Mouse (Mus musculus) forebrain, embryonic 16.5 days (tissue): ENCODE measurements around the gene Rhox2c. TPM values are rescaled to one million over a fixed set of nuclear protein-coding genes. Genes with fewer than 3 reads are reported as not detected.
"Not testable (repeated sequence)": the region's sequence is repeated elsewhere in the genome, so short reads cannot be mapped to it uniquely, and the experiment has no call there.

Source experiments
- ATAC-seq: fragments of 200-750 bp; cut with Nextera tagmentation; 2 replicates; pipeline ENCODE4 v1.8.0; 2017; ENCODE audit warnings: mild to moderate bottlenecking, moderate library complexity
- H3K27ac ChIP-seq: fragments of 300-500 bp; sonication (generic); 2 replicates; pipeline ENCODE4 v1.5.1; 2014; ENCODE audit warnings: low read length, control low read depth
- H3K27me3 ChIP-seq: fragments of 300-500 bp; sonication (generic); replicated peaks from 2 replicates; pipeline ENCODE4 v1.6.1; 2014; ENCODE audit warnings: low read length; ENCODE audit not compliant: control insufficient read depth, insufficient read depth
- H3K36me3 ChIP-seq: fragments of 300-500 bp; sonication (generic); 2 replicates; pipeline ENCODE4 v1.6.1; 2014; ENCODE audit not compliant: control insufficient read depth, insufficient read depth
- H3K4me1 ChIP-seq: fragments of 300-500 bp; sonication (generic); replicated peaks from 2 replicates; pipeline ENCODE4 v1.6.1; 2014; ENCODE audit warnings: low read length; ENCODE audit not compliant: control insufficient read depth, insufficient read depth
- H3K4me2 ChIP-seq: fragments of 300-500 bp; sonication (generic); 2 replicates; pipeline ENCODE4 v1.6.1; 2014; ENCODE audit warnings: mild to moderate bottlenecking, low read length, control low read depth
- H3K4me3 ChIP-seq: fragments of 300-500 bp; sonication (generic); replicated peaks from 2 replicates; pipeline ENCODE4 v1.5.1; 2014; ENCODE audit warnings: mild to moderate bottlenecking, low read length, control low read depth
- H3K9ac ChIP-seq: fragments of 300-500 bp; sonication (generic); replicated peaks from 2 replicates; pipeline ENCODE4 v1.6.1; 2014; ENCODE audit warnings: low read depth, low read length, control low read depth
- H3K9me3 ChIP-seq: fragments of 300-500 bp; sonication (generic); 2 replicates; pipeline ENCODE4 v1.6.1; 2016; ENCODE audit warnings: low read length; ENCODE audit not compliant: control insufficient read depth
- WGBS: fragments of 180-500 bp; shearing (Covaris S2); extraction: QIAGEN DNeasy Blood & Tissue Kit; methylation state at CpG from one replicate; pipeline ENCODE4 v1.1.7; 2014; 5-methylcytosine and 5-hydroxymethylcytosine counted together
- polyA plus RNA-seq: library from polyadenylated mRNA; unstranded; fragments of >200 nt; fragmentation: Nextera tagmentation; extraction: Ambion mirVana; gene quantifications from 2 replicates; pipeline ENCODE4 v1.2.1, GENCODE M21; 2015

The Rhox2c gene
- not detected in 2 replicates for polyA plus RNA-seq

DNA sequence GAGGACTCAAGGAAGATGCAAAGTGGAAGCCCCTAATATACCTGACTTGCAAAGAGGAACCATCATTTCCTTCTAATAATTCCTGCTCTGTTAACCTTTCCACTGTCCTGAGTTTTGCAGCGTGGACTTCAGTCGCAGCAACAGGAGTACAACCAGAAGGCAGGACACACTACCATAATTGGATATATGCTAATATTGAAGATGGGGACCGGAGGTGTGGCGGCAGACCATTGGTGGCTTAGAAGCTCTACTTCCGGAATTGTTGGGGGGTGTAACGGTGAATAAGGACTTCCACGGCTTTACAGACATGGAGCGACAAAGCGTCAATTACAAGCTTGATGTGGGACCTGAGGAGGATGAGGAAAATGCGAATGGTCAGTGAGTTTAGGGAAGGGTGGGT is at the start of gene Rhox2c:
TSS of gene Rhox2c (plus strand) at position 301 of the 400 bp plus-strand sequence.
- H3K27me3 ChIP-seq, H3K4me3 ChIP-seq, H3K27ac ChIP-seq, H3K9ac ChIP-seq, H3K4me2 ChIP-seq, ATAC-seq, H3K4me1 ChIP-seq, H3K9me3 ChIP-seq, H3K36me3 ChIP-seq: not testable (repeated sequence)
- WGBS: 89% methylated on average over 4 of the region's 10 CpGs

DNA sequence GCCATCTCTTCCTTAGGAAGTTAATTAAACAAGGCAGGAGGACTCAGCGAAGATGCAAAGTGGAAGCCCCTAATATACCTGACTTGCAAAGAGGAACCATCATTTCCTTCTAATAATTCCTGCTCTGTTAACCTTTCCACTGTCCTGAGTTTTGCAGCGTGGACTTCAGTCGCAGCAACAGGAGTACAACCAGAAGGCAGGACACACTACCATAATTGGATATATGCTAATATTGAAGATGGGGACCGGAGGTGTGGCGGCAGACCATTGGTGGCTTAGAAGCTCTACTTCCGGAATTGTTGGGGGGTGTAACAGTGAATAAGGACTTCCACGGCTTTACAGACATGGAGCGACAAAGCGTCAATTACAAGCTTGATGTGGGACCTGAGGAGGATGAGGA is 41.7 kb upstream of the Rhox2c start, which contains the start of gene Rhox2b:
TSS of gene Rhox2b (plus strand) at position 301 of the 400 bp plus-strand sequence.
- not testable (repeated sequence) for H3K4me2 ChIP-seq, ATAC-seq, H3K27me3 ChIP-seq, H3K9me3 ChIP-seq, H3K4me1 ChIP-seq, H3K4me3 ChIP-seq, H3K9ac ChIP-seq, H3K27ac ChIP-seq, H3K36me3 ChIP-seq
- WGBS: no CpG with 5 or more reads among the region's 9 CpGs

DNA sequence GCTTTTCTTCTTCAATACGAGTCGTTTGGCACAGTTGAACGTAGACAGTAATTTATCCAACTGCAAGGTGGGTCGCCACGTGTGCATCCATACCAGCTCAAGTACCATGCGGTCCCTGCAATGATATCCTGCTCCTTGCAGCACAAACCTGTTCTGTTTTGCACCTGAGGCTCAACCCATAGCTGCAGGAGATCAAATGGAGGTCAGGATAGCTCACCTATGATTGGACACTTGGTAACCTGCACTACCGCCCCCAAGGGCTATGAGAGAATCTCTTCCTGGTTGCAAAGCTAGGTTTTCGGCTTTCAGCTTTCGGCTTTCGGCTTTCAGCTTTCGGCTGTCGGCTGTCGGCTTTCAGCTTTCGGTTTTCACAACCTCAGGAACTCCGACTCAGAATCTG is 21.3 kb upstream of the Rhox2c start, which contains the start of gene Rhox4b:
TSS of gene Rhox4b (plus strand) at position 301 of the 400 bp plus-strand sequence.
- not testable (repeated sequence) for H3K9ac ChIP-seq, ATAC-seq, H3K4me2 ChIP-seq, H3K9me3 ChIP-seq, H3K27ac ChIP-seq, H3K36me3 ChIP-seq, H3K4me1 ChIP-seq, H3K4me3 ChIP-seq, H3K27me3 ChIP-seq
- 84% methylated on average over 14 of the region's 15 CpGs for WGBS

DNA sequence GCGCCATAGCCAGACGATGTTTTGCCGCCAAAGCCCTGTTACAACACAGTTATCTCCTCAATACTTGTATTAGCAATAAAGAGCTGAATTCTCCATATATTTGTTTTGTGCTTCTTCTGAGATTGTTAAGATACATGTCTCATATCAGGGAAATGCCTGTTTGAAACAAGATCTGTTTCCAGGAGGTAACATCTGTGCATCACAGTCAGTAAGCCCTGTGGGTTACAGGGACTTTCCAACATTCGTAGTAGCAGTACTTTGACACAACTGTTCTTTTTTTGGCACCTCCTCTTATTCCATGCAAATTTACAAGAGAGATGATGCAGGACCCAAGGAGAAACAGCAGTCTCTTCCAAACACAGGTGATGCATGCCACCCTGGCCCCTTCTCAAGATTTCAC is 4.8 kb downstream of the Rhox2c start, which contains the start of gene Rhox3c:
TSS of gene Rhox3c (plus strand) at position 301 of the 400 bp plus-strand sequence.
- WGBS: 95% methylated on average over 3 of the region's 4 CpGs
- not testable (repeated sequence) for H3K9ac ChIP-seq, H3K4me2 ChIP-seq, H3K9me3 ChIP-seq, ATAC-seq, H3K27me3 ChIP-seq, H3K4me1 ChIP-seq, H3K4me3 ChIP-seq, H3K36me3 ChIP-seq, H3K27ac ChIP-seq

DNA sequence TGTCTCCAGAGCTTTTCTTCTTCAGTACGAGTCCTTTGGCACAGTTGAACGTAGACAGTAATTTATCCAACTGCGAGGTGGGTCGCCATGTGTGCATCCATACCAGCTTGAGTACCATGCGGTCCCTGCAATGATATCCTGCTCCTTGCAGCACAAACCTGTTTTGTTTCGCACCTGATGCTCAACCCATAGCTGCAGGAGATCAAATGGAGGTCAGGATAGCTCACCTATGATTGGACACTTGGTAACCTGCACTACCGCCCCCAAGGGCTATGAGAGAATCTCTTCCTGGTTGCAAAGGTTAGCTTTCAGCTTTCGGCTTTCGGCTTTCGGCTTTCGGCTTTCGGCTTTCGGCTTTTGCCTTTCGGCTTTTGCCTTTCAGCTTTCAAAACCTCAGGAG is 26.6 kb downstream of the Rhox2c start, which contains the start of gene Rhox4c:
TSS of gene Rhox4c (plus strand) at position 301 of the 400 bp plus-strand sequence.
- not testable (repeated sequence) for H3K9ac ChIP-seq, H3K27ac ChIP-seq, H3K36me3 ChIP-seq, H3K4me2 ChIP-seq, H3K27me3 ChIP-seq, ATAC-seq, H3K9me3 ChIP-seq, H3K4me1 ChIP-seq, H3K4me3 ChIP-seq
- WGBS: 93% methylated on average over 14 of the region's 14 CpGs

DNA sequence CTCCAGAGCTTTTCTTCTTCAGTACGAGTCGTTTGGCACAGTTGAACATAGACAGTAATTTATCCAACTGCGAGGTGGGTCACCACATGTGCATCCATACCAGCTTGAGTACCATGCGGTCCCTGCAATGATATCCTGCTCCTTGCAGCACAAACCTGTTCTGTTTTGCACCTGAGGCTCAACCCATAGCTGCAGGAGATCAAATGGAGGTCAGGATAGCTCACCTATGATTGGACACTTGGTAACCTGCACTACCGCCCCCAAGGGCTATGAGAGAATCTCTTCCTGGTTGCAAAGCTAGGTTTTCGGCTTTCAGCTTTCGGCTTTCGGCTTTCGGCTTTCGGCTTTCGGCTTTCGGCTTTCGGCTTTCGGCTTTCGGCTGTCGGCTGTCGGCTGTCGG is 60.6 kb downstream of the Rhox2c start, which contains the start of gene Rhox4d:
TSS of gene Rhox4d (plus strand) at position 301 of the 400 bp plus-strand sequence.
- H3K27ac ChIP-seq, H3K9me3 ChIP-seq, H3K36me3 ChIP-seq, H3K4me3 ChIP-seq, H3K4me2 ChIP-seq, H3K27me3 ChIP-seq, H3K4me1 ChIP-seq, H3K9ac ChIP-seq, ATAC-seq: not testable (repeated sequence)
- WGBS: 92% methylated on average over 12 of the region's 18 CpGs

Other genes starting within 250 kb of the Rhox2c start
- not detected in 2 replicates for gene Gm9, start 242.6 kb upstream of the Rhox2c start, polyA plus RNA-seq
- gene Rhox1, start 231.4 kb upstream of the Rhox2c start, polyA plus RNA-seq: not detected in 2 replicates
- gene Rhox2a, start 208.7 kb upstream of the Rhox2c start, polyA plus RNA-seq: not detected in 2 replicates
- gene Rhox3a, start 203.8 kb upstream of the Rhox2c start, polyA plus RNA-seq: not detected in 2 replicates
- gene Rhox4a, start 188.3 kb upstream of the Rhox2c start, polyA plus RNA-seq: not detected in 2 replicates
- gene Rhox3a2, start 73.7 kb upstream of the Rhox2c start, polyA plus RNA-seq: not detected in 2 replicates
- not detected in 2 replicates for gene Rhox4a2, start 62.8 kb upstream of the Rhox2c start, polyA plus RNA-seq
- gene Rhox2b, start 41.6 kb upstream of the Rhox2c start, polyA plus RNA-seq: not detected in 2 replicates
- gene Rhox4b, start 21.2 kb upstream of the Rhox2c start, polyA plus RNA-seq: not detected in 2 replicates
- not detected in 2 replicates for gene Rhox3c, start 4.9 kb downstream of the Rhox2c start, polyA plus RNA-seq
- not detected in 2 replicates for gene Rhox4c, start 26.7 kb downstream of the Rhox2c start, polyA plus RNA-seq
- not detected in 2 replicates for gene Rhox2d, start 39.7 kb downstream of the Rhox2c start, polyA plus RNA-seq
- gene Rhox4d, start 60.7 kb downstream of the Rhox2c start, polyA plus RNA-seq: not detected in 2 replicates
- gene Rhox2e, start 76.8 kb downstream of the Rhox2c start, polyA plus RNA-seq: not detected in 2 replicates
- not detected in 2 replicates for gene Rhox3e, start 88.3 kb downstream of the Rhox2c start, polyA plus RNA-seq
- gene Rhox4e, start 103.7 kb downstream of the Rhox2c start, polyA plus RNA-seq: not detected in 2 replicates
- gene Rhox2f, start 117.7 kb downstream of the Rhox2c start, polyA plus RNA-seq: not detected in 2 replicates
- not detected in 2 replicates for gene Rhox3f, start 127.3 kb downstream of the Rhox2c start, polyA plus RNA-seq
- not detected in 2 replicates for gene Rhox4f, start 154.0 kb downstream of the Rhox2c start, polyA plus RNA-seq
- not detected in 2 replicates for gene Rhox3g, start 174.9 kb downstream of the Rhox2c start, polyA plus RNA-seq
- gene Rhox2g, start 189.8 kb downstream of the Rhox2c start, polyA plus RNA-seq: not detected in 2 replicates
- gene Rhox4g, start 197.6 kb downstream of the Rhox2c start, polyA plus RNA-seq: not detected in 2 replicates
- gene Rhox3h, start 215.1 kb downstream of the Rhox2c start, polyA plus RNA-seq: not detected in 2 replicates
- not detected in 2 replicates for gene Rhox2h, start 219.6 kb downstream of the Rhox2c start, polyA plus RNA-seq